Mouse (Mus musculus): ENCODE measurements around the gene Mfap1b. TPM values are rescaled to one million over a fixed set of nuclear protein-coding genes. Genes with fewer than 3 reads are reported as not detected.
"Not testable (repeated sequence)": the region's sequence is repeated elsewhere in the genome, so short reads cannot be mapped to it uniquely, and the experiment has no call there.

The Mfap1b gene
- polyA plus RNA-seq, 1 experiment, result 22.0 TPM

DNA sequence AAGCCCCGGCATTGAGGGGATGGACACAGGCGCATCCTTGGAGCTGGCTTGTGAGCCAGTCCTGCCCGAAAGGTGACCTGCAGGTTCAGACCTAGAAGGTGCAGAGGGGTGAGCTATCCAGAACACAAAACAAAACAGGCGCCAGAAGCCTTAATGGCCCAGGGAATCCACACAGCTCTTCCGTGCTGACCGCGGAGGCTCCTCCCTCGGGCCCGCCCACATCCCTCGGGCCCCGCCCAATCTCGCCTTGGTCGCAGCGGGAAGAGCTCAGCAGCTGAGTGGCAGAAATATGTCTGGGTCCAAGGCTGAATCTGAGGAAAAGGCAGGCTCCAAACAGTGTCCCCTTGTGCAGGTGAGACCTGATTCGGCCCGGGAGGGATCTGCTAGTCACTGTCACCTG lies 35.7 kb upstream of the Mfap1b start:
- WGBS, result 57% methylated on average over 16 of the region's 16 CpGs
- no peak for TF ChIP-seq CTCF (IDR thresholded peaks at IDR 0.05; ENCODE audit: control insufficient read depth, insufficient read depth, low read length)
- Histone ChIP-seq H3K27ac (ENCODE audit: control insufficient read depth, insufficient read depth, low read depth, low read length, poor library complexity) (no peak overlapping the region), H3K4me1 (ENCODE audit: control insufficient read depth, insufficient read depth, low read length) (no peaks in the 10 kb centered on the region; the same call in 1 of the 2 replicates), H3K4me3 (replicated peaks; ENCODE audit: control insufficient read depth, low read depth, low read length) (peak overlapping the region; percentile 48)

DNA sequence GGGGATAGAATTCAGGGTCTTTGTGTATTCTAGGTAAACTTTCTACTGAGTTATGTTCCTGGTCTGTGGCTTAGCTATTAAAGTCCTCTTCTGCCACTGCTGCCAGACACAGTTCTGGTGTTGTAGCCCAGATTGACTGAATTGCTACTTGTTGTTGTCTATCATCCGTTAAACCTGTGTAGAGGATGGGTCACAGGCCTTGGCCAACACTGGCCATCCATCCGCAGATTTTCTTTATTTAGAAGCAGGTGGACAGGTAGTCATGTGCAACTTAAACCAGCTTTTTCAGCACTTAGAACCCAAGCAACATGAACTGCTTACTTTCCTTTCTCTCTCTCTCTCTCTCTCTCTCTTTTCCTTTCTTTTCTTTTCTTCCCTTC lies 34.1 kb upstream of the Mfap1b start:
- TF ChIP-seq POLR2A (IDR thresholded peaks at IDR 0.05; ENCODE audit: borderline replicate concordance, control insufficient read depth, low read depth, low read length) (no peak), CTCF (IDR thresholded peaks at IDR 0.05; ENCODE audit: control insufficient read depth, insufficient read depth, low read length) (no peak)
- peak overlapping the region; percentile 2 for H3K4me3 ChIP-seq (replicated peaks; ENCODE audit: control insufficient read depth, low read depth, low read length)
- H3K4me1 ChIP-seq (ENCODE audit: control insufficient read depth, insufficient read depth, low read length), result no peaks in the 10 kb centered on the region; the same call in 1 of the 2 replicates
- no peak overlapping the region for H3K27ac ChIP-seq (ENCODE audit: control insufficient read depth, insufficient read depth, low read depth, low read length, poor library complexity)
- 79% methylated on average over 2 of the region's 2 CpGs for WGBS

DNA sequence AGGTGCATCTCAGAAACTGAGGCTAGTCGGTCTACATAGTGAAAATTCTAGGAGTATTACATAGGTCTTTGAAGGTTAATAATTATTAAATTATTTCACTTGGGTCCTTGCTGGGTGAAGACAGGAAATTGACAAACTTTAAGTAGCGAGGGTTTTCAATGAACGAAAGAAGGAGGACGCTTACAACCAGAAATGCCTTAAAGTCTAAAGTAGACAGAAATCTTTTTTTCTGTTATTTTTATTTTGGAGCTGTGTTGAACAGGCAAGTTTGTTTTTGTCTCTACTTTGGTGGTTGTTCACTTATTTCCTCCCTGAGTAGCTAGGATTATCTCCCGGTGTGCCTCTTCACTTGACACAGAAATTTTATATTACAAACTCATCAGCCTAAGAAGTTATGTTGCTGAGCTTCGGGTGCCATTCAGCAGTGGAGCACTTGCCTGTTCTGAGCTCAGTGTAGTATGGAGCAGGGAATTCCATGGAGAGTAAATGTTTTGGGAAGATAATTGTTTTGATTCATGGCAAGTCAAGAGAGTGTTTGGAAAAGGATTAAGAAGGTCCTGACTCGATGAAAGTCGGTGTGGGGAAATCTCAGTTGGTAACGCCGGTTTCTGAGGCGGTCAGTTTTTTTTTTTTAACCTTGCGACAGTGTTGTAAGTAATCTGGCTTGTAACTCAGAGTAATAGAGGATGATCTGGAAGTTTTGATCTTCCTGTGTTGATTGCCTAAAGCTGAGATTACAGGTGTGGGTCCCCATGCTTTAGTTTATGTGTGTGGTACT lies 33.5 kb upstream of the Mfap1b start:
- peak overlapping the region; percentile 70 for H3K4me3 ChIP-seq (replicated peaks; ENCODE audit: control insufficient read depth, low read depth, low read length)
- 5% methylated on average over 12 of the region's 12 CpGs for WGBS
- H3K27ac ChIP-seq (ENCODE audit: control insufficient read depth, insufficient read depth, low read depth, low read length, poor library complexity), result no peak overlapping the region
- TF ChIP-seq POLR2A (IDR thresholded peaks at IDR 0.05; ENCODE audit: borderline replicate concordance, control insufficient read depth, low read depth, low read length), result no peak
- TF ChIP-seq CTCF (IDR thresholded peaks at IDR 0.05; ENCODE audit: control insufficient read depth, insufficient read depth, low read length), result no peak
- no peaks in the 10 kb centered on the region; the same call in 1 of the 2 replicates for H3K4me1 ChIP-seq (ENCODE audit: control insufficient read depth, insufficient read depth, low read length)

DNA sequence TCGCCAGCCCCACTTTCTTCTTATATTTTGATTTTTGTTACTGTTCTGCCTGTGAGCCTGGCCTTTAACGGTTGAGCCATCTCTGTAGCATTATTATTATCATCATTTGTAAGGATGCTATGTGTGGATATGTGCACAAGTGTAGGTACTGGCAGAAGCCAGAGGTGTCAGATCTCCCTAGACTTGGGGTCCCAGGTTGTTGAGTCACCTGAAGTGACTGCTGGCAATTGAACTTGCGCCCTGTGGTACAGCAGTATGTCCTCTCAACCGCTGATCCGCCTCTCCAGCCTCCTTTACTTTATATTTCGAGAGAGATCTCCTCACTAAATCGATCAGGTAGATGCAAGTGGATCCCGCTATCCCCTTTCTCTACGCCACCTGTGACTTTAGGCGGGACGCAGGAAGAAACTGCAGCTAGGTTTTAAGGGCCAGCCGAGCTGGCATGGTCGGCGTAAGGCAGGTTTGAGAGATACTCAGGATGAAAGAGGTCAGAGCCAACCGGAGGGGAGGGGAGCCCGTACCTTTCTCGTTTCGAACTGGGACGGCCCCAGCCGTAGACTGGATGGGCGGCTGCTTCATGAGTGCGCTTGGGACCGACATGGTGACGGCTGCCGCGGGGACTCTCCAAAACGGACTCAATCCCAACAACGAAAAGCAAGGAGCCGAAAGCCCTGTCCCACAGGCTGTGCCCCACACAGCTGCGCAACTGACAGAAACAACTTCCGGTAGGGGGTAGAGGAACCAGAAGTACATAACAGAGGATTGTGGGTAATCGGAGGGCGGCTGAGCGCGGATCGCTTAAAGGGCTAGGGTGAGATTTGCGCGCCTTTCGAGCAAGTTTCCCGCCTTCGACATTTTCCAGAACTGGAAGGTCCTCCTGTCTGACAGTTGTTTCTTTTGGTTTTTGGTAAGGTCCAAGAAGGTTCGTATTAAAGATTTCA lies 32.3 kb upstream of the Mfap1b start, which contains the start of the genes Mfap1a and Wdr76:
Mfap1a (minus strand) TSS at position 724 of the 941 bp plus-strand sequence.
Wdr76 (plus strand) TSS at position 782 of the 941 bp plus-strand sequence.
- WGBS, result 3% methylated on average over 42 of the region's 42 CpGs
- Histone ChIP-seq H3K4me3 (replicated peaks; ENCODE audit: control insufficient read depth, low read depth, low read length) (peak within 1 kb of the TSS; percentile 70), H3K27ac (ENCODE audit: control insufficient read depth, insufficient read depth, low read depth, low read length, poor library complexity) (peak within 1 kb of the TSS; percentile 78)
- not testable (repeated sequence) for H3K4me1 ChIP-seq (ENCODE audit: control insufficient read depth, insufficient read depth, low read length)
- peak; percentile 73 for TF ChIP-seq POLR2A (IDR thresholded peaks at IDR 0.05; ENCODE audit: borderline replicate concordance, control insufficient read depth, low read depth, low read length)

DNA sequence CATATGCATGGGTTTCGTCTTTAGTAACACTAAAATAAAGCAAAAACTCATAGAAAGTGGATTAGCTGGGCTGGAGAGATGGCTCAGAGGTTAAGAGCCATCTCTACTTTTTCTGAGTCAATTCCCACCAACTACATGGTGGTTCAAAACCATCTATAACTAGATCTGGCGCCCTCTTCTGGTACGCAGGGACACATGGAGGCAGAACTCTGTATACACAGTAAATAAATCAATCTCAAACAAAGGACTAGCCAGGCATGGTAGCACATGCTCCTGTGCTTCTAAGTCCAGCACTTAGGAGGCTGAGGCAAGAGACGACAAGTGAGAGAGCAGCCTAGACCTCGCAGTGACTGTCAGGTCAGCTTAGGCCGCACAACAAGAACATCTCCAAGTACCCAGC lies 27.7 kb upstream of the Mfap1b start:
- WGBS, result 73% methylated on average over 3 of the region's 6 CpGs
- H3K4me1 ChIP-seq (ENCODE audit: control insufficient read depth, insufficient read depth, low read length); H3K4me3 ChIP-seq (replicated peaks; ENCODE audit: control insufficient read depth, low read depth, low read length); H3K27ac ChIP-seq (ENCODE audit: control insufficient read depth, insufficient read depth, low read depth, low read length, poor library complexity): not testable (repeated sequence)

DNA sequence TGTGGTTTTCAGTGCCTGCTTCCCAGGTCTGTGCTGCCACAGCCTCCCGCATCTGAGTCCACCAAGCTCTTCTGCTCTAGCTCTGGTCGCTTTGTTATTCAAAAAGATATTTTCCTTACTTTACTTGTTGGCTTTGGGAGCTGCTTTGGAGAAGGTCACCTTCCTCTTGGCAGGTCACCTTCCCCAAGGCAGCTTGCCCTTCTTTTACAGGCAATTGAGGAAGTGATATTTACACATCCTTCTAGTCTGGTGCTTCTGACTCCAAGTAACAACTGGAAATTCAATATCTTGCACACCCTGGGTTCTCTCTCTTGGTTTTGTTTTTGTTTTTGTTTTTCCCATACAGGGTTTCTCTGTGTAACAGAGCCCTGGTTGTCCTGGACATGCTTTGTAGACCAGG lies 10.5 kb upstream of the Mfap1b start:
- H3K4me1 ChIP-seq (ENCODE audit: control insufficient read depth, insufficient read depth, low read length), result not testable (repeated sequence)
- WGBS, result 75% methylated on average over 2 of the region's 2 CpGs

DNA sequence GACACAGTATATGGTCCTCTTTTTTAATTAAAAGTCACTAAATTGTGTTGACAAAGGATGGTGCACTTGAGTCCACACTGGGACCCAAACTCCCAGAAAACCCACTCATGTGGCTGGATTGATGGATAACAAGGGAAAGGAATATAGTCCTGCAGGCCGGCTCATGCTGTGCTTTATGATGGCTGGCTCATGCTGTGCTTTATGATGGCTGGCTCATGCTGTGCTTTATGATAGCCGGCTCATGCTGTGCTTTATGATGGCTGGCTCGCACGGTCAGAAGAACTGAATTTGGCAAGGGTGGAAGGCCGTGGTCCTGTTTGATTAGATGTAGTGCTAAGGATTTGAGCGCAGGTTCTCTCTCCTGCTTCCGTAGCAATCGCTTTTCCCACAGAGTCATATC lies 9.7 kb upstream of the Mfap1b start:
- TF ChIP-seq POLR2A (IDR thresholded peaks at IDR 0.05; ENCODE audit: borderline replicate concordance, control insufficient read depth, low read depth, low read length) (no peak), CTCF (IDR thresholded peaks at IDR 0.05; ENCODE audit: control insufficient read depth, insufficient read depth, low read length) (no peak)
- H3K4me3 ChIP-seq (replicated peaks; ENCODE audit: control insufficient read depth, low read depth, low read length), result no peak overlapping the region
- no peak overlapping the region for H3K27ac ChIP-seq (ENCODE audit: control insufficient read depth, insufficient read depth, low read depth, low read length, poor library complexity)
- 81% methylated on average over 8 of the region's 8 CpGs for WGBS
- H3K4me1 ChIP-seq (ENCODE audit: control insufficient read depth, insufficient read depth, low read length), result no peaks in the 10 kb centered on the region

More for the DNA sequence above, 10.5 kb upstream of the Mfap1b start:
- not testable (repeated sequence) for H3K27ac ChIP-seq (ENCODE audit: control insufficient read depth, insufficient read depth, low read depth, low read length, poor library complexity); H3K4me3 ChIP-seq (replicated peaks; ENCODE audit: control insufficient read depth, low read depth, low read length)

DNA sequence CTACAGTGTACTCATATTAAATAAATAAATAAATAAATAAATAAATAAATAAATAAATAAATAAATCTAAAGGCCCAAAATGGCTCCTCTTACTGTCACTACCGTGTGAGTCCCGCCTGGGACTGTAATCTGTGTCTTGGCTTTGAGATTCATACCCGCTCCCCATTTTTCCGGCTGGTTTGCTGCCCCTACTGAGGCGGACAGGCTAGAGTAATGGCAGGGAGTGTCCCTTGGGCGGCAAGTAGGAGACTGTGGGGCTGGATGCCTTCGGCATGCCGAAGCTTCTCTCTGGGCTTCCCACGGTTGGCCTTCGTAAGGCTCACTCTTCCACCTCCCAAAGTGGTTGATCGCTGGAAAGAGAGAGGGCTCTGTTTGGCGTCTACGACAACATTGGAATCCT lies 7.0 kb upstream of the Mfap1b start:
- WGBS, result 84% methylated on average over 13 of the region's 13 CpGs
- not testable (repeated sequence) for H3K4me1 ChIP-seq (ENCODE audit: control insufficient read depth, insufficient read depth, low read length); H3K4me3 ChIP-seq (replicated peaks; ENCODE audit: control insufficient read depth, low read depth, low read length); H3K27ac ChIP-seq (ENCODE audit: control insufficient read depth, insufficient read depth, low read depth, low read length, poor library complexity)
